Mouse (Mus musculus) lung, postnatal 10 days (tissue): ENCODE results near the gene Acvr1b.

Experiments used
- DNase-seq: peaks from one replicate; pipeline ENCODE4 v3.0.0; 2021

Gene Acvr1b

DNA sequence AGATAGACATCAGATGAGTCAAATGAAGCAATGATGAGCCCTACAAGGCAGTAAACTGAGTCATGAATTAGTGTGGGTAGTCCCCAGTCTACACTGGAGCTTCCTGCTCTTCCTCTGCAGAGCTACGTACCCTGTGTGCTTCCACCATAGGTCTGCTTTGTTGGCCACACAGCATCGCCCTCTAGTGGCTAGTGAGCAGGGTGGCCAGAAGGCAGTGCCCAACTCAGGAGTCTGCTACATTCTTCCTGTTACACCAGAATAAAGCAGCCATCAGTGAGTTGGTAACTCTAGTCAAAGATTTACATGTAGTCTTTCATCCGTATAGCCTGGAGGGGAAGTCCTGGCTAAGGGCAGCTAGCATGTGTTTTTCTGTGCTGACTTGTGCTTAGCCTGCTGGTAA is 24.4 kb downstream of the Acvr1b start:
- DNase-seq: peak; percentile 87

DNA sequence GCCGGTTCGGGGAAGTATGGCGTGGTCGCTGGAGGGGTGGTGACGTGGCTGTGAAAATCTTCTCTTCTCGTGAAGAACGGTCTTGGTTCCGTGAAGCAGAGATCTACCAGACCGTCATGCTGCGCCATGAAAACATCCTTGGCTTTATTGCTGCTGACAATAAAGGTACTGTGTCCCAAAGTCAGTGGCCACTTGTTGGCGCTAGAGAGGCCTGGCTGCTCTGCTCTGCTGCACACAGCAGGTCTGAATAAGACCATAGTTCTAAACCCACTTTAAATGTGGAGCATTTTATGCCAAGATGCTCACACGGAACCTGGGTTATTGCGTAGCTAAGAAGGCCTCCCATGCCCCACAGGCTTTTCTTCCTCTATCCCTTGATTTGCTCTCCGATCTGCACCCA is 25.0 kb downstream of the Acvr1b start:
- DNase-seq: no peak

- DNase-seq: no peak
These were observed 27.0 kb downstream of the Acvr1b start for GRCm38 (mm10) chr15:101200777-101201295.

- DNase-seq: no peak
These were observed 27.5 kb downstream of the Acvr1b start for GRCm38 (mm10) chr15:101201414-101201813.

DNA sequence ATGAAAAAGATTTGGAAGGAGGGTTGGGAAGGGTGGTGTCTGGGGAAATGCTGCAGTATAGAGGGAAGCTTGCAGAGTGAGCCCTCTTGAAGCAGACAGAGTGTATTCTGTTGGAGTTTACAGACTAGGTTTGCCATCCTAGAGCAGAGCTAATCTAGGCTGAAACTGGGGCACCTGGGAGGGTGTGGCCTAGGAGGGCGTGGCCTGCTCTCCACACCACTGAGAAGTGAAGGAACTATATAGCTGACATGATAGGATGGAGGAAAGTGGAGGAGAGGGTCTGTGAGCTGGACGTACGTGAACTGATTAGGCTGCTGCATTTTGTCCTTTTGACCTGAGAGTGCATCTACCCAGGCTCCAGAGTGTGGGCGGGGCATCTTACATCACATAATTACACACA is 29.8 kb downstream of the Acvr1b start:
- no peak for DNase-seq

DNA sequence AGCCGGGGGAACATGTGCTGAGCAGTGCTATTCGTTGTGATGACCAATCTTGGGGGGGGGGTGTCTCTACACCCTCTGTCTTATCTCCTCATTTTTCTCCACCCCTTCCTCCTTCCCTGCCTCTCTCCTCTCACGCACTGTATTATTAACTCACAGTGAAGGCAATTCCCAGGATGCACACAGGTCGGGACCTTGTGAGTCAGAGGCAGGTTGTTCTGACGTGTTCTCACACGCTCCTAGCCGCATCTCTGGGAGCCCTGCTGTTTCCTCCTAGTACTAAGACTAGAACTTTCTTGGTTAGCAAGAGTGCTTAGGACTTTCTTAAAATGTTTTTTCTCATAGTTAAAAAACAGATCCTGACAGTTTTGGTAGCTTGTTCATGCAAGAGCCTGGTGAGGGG is 30.9 kb downstream of the Acvr1b start:
- no peak for DNase-seq

DNA sequence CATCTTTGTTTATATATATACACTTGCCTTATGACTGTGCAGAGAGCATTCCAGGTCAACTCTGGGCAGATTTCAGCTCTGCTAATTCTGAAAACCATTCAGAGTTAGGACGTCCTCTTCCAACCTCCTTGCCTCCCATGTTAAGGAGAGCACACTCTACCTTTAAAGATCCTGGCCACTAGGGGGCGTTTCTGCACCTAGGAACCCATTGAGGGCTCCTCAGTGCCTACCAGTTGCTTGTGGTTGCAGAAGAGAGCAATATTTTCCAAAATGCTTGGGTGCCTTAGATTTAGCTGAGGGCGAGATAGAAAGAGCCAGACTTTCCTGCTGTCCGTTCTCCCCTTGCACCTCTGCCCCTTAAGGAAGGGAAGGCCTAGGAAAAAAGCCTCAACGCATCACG is 36.4 kb downstream of the Acvr1b start:
- peak; percentile 70 for DNase-seq

GRCm38 (mm10) chr15:101210998-101211613 is 37.2 kb downstream of the Acvr1b start:
- DNase-seq: no peak

- DNase-seq: no peak
These were observed 38.6 kb downstream of the Acvr1b start for GRCm38 (mm10) chr15:101212435-101212834.

- DNase-seq: no peak
These were observed 41.3 kb downstream of the Acvr1b start for GRCm38 (mm10) chr15:101215136-101215535.

DNA sequence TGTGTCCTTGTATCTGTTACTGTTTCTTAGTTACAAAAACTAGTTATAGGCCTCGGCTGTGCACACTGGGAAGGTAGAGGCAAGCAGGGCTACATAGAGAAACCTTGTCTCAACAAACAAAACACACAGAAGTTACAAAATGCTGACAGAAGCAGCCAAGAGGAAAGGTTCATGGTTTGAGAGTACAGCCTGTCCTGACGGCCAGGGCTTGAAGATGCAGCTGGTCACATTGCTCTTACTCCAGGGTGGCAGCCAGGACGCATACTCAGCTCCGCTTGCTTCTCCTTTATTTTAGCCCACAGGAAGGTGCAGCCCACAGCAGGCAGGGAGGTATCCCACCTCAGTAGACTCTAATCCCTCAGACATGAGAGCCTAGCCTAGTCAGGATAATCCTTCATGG is 42.2 kb downstream of the Acvr1b start:
- DNase-seq: no peak

GRCm38 (mm10) chr15:101220905-101221297 is 47.0 kb downstream of the Acvr1b start:
- peak; percentile 63 for DNase-seq

DNA sequence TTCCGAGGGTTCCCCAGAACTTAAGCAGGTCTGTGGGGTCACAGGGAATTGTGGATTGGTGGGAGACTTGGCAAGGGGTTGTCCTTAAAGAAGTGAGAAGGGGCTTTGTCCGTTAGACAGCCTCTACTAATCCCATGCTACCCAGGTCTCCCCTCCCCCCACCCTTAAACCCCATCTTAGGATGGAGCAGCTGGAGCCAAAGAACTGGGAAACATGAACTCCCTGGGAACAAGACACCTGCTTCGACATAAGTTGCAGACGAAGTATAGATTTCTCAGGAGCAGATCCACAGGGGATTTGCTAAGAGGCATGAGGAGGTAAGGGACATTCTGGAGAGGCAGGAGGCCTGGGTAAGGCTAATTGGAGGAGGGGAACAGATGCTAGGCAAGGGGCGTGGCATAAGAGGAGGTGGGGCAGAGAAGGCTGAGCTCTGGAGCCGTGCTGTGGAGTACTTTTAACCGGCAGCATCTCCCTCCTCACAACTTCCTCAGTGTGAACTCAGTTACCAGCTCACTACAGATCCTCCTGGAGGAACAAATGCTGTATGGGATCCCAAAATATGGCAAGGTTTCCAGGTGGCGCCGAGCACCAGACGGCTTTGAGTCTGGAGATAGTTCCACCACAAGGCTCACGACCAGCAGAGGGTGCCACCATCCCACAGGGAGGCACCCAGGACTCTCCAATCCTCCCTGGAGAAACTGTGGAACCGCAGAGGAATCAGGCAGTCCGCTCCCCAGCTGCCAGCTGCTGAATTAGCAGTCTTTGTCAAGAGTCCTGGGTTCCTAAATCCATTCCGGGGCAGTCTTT is 47.6 kb downstream of the Acvr1b start:
- peak; percentile 96 for DNase-seq

DNA sequence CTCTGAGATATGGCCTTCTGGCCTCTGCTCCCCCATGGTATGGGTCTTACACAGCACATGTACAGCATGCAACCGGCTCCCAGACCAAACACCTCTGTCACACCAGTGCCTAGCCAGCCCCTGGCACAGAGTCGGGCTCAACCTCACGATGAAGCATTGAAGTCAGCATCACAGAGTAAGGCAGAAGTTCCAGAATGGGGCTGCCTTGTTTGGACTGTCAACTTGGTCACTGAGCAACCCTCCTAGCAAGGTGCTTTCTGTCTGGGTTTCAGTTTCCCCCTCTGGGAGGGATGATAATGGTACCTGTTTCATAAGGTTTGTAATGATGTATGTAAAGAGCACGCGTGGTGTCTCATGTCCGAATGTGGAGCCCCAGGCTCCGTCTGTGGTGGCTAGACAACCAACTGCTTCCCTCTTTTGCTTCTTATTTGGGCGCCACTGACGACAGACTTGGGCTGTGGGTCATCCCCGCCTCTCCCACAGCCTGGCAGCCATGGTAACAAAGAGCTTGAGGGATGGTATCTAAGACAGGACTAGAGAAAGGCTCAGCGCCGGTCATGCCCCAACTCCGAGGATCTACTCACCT is 49.1 kb downstream of the Acvr1b start:
- DNase-seq: no peak

- no peak for DNase-seq
These were observed 49.7 kb downstream of the Acvr1b start for GRCm38 (mm10) chr15:101223596-101223995.

DNA sequence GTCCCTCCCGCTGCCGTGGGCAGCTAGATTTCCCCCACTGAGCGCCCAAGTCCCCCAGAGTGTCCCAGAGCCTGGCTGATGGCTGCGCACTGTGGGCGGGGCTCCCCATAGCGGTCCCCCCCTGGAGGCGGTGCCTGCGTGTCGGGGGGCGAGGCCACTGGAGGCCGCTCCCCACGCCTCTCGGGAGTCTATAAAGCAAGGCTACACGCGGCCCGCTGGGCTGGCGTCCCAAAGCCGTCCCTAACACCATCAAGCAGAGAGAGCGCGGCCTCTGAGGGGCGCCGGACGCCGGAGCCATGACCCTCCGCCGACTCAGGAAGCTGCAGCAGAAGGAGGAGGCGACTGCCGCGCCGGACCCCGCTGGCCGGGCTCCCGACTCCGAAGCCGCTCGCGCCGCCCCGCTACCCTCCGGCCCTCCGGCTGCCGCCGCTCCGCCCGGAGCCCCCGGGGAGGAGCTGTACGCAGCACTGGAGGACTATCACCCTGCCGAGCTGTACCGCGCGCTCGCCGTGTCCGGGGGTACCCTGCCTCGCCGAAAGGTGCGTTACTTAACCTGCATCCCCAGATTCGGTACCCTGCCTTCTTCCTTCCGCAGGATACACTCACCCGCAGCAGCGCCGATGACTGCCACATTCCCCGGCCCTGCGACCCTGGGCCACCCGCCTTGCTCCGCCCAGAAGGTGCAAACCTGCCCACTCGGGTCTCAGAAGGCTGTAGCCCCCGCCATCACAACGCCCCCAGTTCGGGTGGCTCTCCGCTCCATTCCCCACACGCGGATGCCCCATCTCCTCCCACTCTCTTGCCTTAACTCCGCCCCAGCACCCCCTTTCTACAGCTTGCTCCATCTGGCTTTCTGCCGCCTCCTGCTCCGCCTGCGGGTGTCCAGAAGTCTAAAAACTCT is 50.4 kb downstream of the Acvr1b start, which contains the start of gene Grasp:
Grasp (plus strand) TSS at position 183 of the 901 bp plus-strand sequence.
- DNase-seq: peak; percentile 96

GRCm38 (mm10) chr15:101224977-101225376 is 51.1 kb downstream of the Acvr1b start:
- peak; percentile 62 for DNase-seq

DNA sequence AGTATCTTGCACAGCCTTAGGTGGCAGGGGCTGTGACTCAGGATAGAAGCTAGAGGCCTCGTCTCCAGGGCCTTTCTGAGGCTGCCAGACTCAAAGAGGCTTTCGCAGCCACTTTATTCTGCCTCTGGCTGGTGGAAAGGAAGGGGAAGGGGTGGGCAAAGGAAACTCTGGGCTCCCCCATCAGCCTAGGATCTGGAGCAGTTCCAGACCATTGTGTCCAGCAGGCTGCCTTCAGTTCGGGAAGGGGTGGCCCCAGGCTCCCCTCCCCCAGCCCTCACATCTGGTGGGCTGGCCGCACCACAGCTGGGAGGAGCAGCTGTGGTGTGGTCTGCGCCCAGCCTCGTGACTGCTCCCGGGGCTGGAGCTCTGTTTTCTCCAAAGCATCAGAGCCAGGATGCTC is 54.1 kb downstream of the Acvr1b start:
- DNase-seq: peak; percentile 93

- no peak for DNase-seq
These were observed 55.2 kb downstream of the Acvr1b start for GRCm38 (mm10) chr15:101228866-101229590.

DNA sequence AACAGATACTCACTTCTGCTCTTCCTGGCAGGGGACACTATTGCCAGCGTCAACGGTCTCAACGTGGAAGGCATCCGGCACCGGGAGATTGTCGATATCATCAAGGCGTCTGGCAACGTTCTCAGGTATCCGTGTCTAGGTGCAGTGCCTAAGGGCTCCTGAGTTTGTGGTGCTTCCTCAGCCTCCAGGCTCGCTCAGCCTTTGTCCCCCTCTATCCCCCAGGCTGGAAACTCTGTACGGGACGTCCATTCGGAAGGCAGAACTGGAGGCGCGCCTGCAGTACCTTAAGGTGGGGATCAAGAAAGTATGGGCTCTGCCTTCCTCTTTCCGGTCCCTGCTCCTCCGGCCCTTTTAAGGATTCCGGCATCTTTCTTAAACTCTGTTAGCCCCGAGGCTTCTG is 56.6 kb downstream of the Acvr1b start:
- DNase-seq: no peak

GRCm38 (mm10) chr15:101230995-101231647 is 57.3 kb downstream of the Acvr1b start:
- peak; percentile 68 for DNase-seq
